Mouse (Mus musculus): ENCODE results near the gene Dusp5. TPM values are rescaled to one million over a fixed set of nuclear protein-coding genes. Genes with fewer than 3 reads are reported as not detected.

Gene Dusp5
- polyA plus RNA-seq, 1 experiment from 2014 or later: 3.0 TPM

DNA sequence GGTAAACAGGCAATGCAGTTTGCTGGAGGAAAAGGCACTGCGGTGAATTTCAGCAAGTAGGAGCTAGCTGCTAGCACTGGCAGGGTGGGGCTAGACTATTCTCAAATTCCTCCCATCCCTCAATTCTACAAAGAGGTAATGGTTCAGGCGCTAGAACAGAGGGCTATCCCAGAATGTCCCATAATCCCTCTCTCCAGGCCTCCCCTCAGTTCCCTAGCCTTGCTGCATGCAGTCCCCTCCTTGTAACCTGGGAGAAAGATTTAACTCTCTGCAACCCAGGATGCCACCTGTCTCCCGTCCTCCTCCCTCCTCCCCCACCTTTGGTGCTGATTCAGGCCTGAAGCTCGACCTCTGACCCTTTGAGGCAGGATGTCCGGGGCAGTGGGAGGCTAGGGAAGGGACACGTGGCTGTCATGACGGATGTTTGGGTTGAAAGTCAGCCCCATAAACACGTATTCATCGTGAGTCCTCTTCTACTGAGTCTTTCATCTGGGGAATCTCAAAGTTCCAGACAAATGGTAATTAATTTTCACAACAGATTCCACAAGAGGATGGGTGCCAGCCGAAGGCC, 23.4 kb downstream of the Dusp5 start:
- Histone ChIP-seq H3K4me2 (replicated peaks) (no peak overlapping the region), H3K27me3 (ENCODE audit: control insufficient read depth, insufficient read depth, low read length) (no peaks in the 10 kb centered on the region), H3K27ac (no peak overlapping the region), H3K36me3 (replicated peaks; ENCODE audit: control insufficient read depth, insufficient read depth) (no peaks in the 10 kb centered on the region), H3K9me3 (ENCODE audit: control insufficient read depth, low read length) (no peaks in the 10 kb centered on the region), H3K9ac (no peak overlapping the region), H3K4me3 (replicated peaks; ENCODE audit: low read length) (no peak overlapping the region), H3K4me1 (replicated peaks; ENCODE audit: control insufficient read depth, insufficient read depth, low read length) (peaks cover 7% of the 10 kb centered on the region; the same call in 1 of the 2 replicates)
- DNase-seq (ENCODE audit: low spot score) (no peak), ATAC-seq (ENCODE audit: low FRiP score) (no peak)
- 33% methylated on average over 10 of the region's 10 CpGs for WGBS

- Histone ChIP-seq H3K4me3 (replicated peaks; ENCODE audit: low read length) (no peak overlapping the region), H3K27ac (no peak overlapping the region), H3K27me3 (ENCODE audit: control insufficient read depth, insufficient read depth, low read length) (no peaks in the 10 kb centered on the region), H3K36me3 (replicated peaks; ENCODE audit: control insufficient read depth, insufficient read depth) (no peaks in the 10 kb centered on the region), H3K4me2 (replicated peaks) (no peak overlapping the region), H3K9me3 (ENCODE audit: control insufficient read depth, low read length) (no peaks in the 10 kb centered on the region), H3K9ac (no peak overlapping the region), H3K4me1 (replicated peaks; ENCODE audit: control insufficient read depth, insufficient read depth, low read length) (0 out of 2 replicates have a peak, but pooled peaks cover 7% of the 10 kb centered on the region)
- DNase-seq (ENCODE audit: low spot score) (no peak), ATAC-seq (ENCODE audit: low FRiP score) (no peak)
- 57% methylated on average over 6 of the region's 6 CpGs for WGBS
Observed at GRCm38 (mm10) chr19:53552795-53553194, 23.9 kb downstream of the Dusp5 start.

GRCm38 (mm10) chr19:53554402-53554801, 25.5 kb downstream of the Dusp5 start:
- 88% methylated on average over 11 of the region's 11 CpGs for WGBS
- Histone ChIP-seq H3K9me3 (ENCODE audit: control insufficient read depth, low read length) (no peaks in the 10 kb centered on the region), H3K4me3 (replicated peaks; ENCODE audit: low read length) (no peak overlapping the region), H3K9ac (no peak overlapping the region), H3K27ac (no peak overlapping the region), H3K4me2 (replicated peaks) (no peak overlapping the region), H3K36me3 (replicated peaks; ENCODE audit: control insufficient read depth, insufficient read depth) (no peaks in the 10 kb centered on the region), H3K4me1 (replicated peaks; ENCODE audit: control insufficient read depth, insufficient read depth, low read length) (0 out of 2 replicates have a peak, but pooled peaks cover 7% of the 10 kb centered on the region), H3K27me3 (ENCODE audit: control insufficient read depth, insufficient read depth, low read length) (no peaks in the 10 kb centered on the region)
- no peak for ATAC-seq (ENCODE audit: low FRiP score)
- no peak for DNase-seq (ENCODE audit: low spot score)

DNA sequence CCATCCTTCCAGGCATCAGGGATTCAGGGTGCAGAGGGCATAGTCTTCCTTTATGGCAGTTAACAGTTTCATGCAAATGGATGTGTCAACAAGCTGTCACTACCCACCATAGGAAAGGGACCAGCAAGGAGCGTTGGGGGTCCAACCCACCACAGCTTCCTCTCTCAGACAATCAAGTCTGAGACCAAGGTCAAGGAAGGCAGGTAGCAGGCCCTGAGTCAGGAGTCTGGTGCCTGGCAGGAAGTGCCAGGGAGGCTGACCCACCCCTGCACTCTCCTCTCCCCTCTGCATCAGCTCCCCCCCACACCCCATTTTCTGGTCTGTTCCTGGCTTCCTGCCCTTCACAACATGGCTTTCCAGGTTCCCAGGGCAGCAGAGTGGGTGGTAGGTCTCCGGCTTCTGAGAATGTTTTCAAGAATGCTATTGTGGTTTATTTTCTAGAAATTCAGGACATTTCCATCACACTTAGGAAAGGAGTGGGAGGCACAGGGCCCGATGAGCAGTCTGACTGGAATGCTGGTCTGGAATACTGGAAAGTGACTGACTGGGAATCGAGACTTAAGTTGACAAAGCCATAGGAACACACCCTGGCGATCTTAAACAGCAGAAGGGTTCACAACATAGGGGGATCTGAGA, 26.2 kb downstream of the Dusp5 start:
- Histone ChIP-seq H3K27ac (no peak overlapping the region), H3K27me3 (ENCODE audit: control insufficient read depth, insufficient read depth, low read length) (no peaks in the 10 kb centered on the region), H3K4me1 (replicated peaks; ENCODE audit: control insufficient read depth, insufficient read depth, low read length) (0 out of 2 replicates have a peak, but pooled peaks cover 7% of the 10 kb centered on the region), H3K4me3 (replicated peaks; ENCODE audit: low read length) (no peak overlapping the region), H3K36me3 (replicated peaks; ENCODE audit: control insufficient read depth, insufficient read depth) (no peaks in the 10 kb centered on the region), H3K9ac (no peak overlapping the region), H3K4me2 (replicated peaks) (no peak overlapping the region), H3K9me3 (ENCODE audit: control insufficient read depth, low read length) (no peaks in the 10 kb centered on the region)
- DNase-seq (ENCODE audit: low spot score) (no peak), ATAC-seq (ENCODE audit: low FRiP score) (no peak)
- WGBS: 81% methylated on average over 5 of the region's 5 CpGs

DNA sequence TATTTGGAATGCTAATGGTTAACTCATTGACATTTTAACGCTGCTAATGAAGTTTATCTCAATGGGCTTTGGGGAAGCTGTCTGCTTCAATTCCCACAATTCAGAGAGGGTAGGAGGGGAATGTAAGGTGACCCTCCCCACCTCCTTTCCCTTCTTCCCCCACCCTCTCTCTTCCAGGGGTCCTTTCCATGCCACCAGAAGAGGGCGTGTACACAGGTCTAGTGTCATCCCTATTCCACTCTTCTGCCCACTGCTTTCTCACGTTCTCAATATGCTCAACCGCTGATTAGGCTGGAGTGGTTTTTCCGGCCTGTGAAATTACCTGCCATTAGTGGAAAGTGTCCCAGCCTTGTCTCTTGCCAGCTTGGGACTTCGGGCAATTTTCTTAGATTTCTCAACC, 27.9 kb downstream of the Dusp5 start:
- Histone ChIP-seq H3K27me3 (ENCODE audit: control insufficient read depth, insufficient read depth, low read length) (no peaks in the 10 kb centered on the region), H3K4me2 (replicated peaks) (peak overlapping the region; percentile 36), H3K9me3 (ENCODE audit: control insufficient read depth, low read length) (no peaks in the 10 kb centered on the region), H3K36me3 (replicated peaks; ENCODE audit: control insufficient read depth, insufficient read depth) (no peaks in the 10 kb centered on the region), H3K4me3 (replicated peaks; ENCODE audit: low read length) (no peak overlapping the region), H3K9ac (no peak overlapping the region), H3K27ac (no peak overlapping the region), H3K4me1 (replicated peaks; ENCODE audit: control insufficient read depth, insufficient read depth, low read length) (0 out of 2 replicates have a peak, but pooled peaks cover 7% of the 10 kb centered on the region)
- DNase-seq (ENCODE audit: low spot score) (no peak), ATAC-seq (ENCODE audit: low FRiP score) (no peak)
- 41% methylated on average over 6 of the region's 6 CpGs for WGBS

- 0 out of 2 replicates have a peak, but pooled peaks cover 7% of the 10 kb centered on the region for H3K4me1 ChIP-seq (replicated peaks; ENCODE audit: control insufficient read depth, insufficient read depth, low read length)
- no peak overlapping the region for H3K9ac ChIP-seq
- no peaks in the 10 kb centered on the region for H3K27me3 ChIP-seq (ENCODE audit: control insufficient read depth, insufficient read depth, low read length)
- peak overlapping the region; percentile 36 for H3K4me2 ChIP-seq (replicated peaks)
- no peak for ATAC-seq (ENCODE audit: low FRiP score)
- no peak overlapping the region for H3K27ac ChIP-seq
- WGBS: 34% methylated on average over 20 of the region's 20 CpGs
- no peak overlapping the region for H3K4me3 ChIP-seq (replicated peaks; ENCODE audit: low read length)
- no peaks in the 10 kb centered on the region for H3K36me3 ChIP-seq (replicated peaks; ENCODE audit: control insufficient read depth, insufficient read depth)
- no peak for DNase-seq (ENCODE audit: low spot score)
- H3K9me3 ChIP-seq (ENCODE audit: control insufficient read depth, low read length): no peaks in the 10 kb centered on the region
Observed at GRCm38 (mm10) chr19:53557267-53557936, 28.5 kb downstream of the Dusp5 start.

DNA sequence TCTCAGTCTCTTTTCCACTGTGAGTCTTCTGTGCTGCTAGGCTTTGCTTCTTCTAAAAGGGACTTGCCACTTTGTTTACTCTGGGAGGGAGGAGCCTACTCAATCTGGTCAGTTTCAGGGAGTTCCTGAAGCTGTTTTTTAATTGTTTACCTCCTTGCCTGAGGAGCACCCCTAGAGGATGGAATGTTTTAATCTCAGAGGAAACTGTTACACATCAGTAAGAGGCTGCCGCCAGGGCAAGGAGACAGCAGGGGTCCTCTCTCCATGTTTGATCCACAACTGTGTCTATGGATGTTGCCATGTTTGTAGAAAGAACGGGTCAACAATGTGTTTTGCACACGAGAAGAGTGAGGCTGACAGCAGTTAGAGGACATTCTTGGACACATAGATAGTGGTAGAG, 31.5 kb downstream of the Dusp5 start:
- no peak overlapping the region for H3K9ac ChIP-seq
- H3K9me3 ChIP-seq (ENCODE audit: control insufficient read depth, low read length): no peaks in the 10 kb centered on the region
- H3K4me2 ChIP-seq (replicated peaks): no peak overlapping the region
- H3K27ac ChIP-seq: no peak overlapping the region
- no peak for ATAC-seq (ENCODE audit: low FRiP score)
- no peaks in the 10 kb centered on the region for H3K36me3 ChIP-seq (replicated peaks; ENCODE audit: control insufficient read depth, insufficient read depth)
- no peak overlapping the region for H3K4me3 ChIP-seq (replicated peaks; ENCODE audit: low read length)
- 0 out of 2 replicates have a peak, but pooled peaks cover 7% of the 10 kb centered on the region for H3K4me1 ChIP-seq (replicated peaks; ENCODE audit: control insufficient read depth, insufficient read depth, low read length)
- WGBS: 81% methylated on average over 3 of the region's 3 CpGs
- no peak for DNase-seq (ENCODE audit: low spot score)
- no peaks in the 10 kb centered on the region for H3K27me3 ChIP-seq (ENCODE audit: control insufficient read depth, insufficient read depth, low read length)

DNA sequence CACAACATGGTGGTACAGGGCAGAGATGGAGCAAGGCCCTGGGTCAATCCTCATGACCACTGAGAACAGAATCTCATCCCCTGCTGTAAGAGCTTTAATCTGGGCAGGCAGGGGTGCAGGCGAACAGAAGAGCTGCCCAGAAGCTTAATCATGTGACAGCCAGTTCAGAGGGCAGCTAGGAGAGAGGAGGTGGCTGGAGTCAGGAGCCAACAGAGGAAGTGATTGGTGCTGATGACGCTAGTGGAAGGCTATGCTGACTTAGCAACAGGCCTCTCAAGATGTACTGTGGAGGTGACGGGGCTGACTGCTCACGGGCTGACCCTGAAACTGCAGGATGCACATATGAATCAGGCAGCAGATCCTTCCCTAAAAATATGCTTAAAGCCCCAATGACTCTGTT, 35.3 kb downstream of the Dusp5 start:
- 57% methylated on average over 4 of the region's 4 CpGs for WGBS
- no peak overlapping the region for H3K4me3 ChIP-seq (replicated peaks; ENCODE audit: low read length)
- no peaks in the 10 kb centered on the region for H3K27me3 ChIP-seq (ENCODE audit: control insufficient read depth, insufficient read depth, low read length)
- no peak overlapping the region for H3K27ac ChIP-seq
- H3K36me3 ChIP-seq (replicated peaks; ENCODE audit: control insufficient read depth, insufficient read depth): no peaks in the 10 kb centered on the region
- ATAC-seq (ENCODE audit: low FRiP score) (no peak), DNase-seq (ENCODE audit: low spot score) (no peak)
- no peak overlapping the region for H3K9ac ChIP-seq
- H3K9me3 ChIP-seq (ENCODE audit: control insufficient read depth, low read length): no peaks in the 10 kb centered on the region
- H3K4me1 ChIP-seq (replicated peaks; ENCODE audit: control insufficient read depth, insufficient read depth, low read length): no peaks in the 10 kb centered on the region
- no peak overlapping the region for H3K4me2 ChIP-seq (replicated peaks)

GRCm38 (mm10) chr19:53565565-53566277, 36.8 kb downstream of the Dusp5 start:
- WGBS: 95% methylated on average over 14 of the region's 14 CpGs

More at GRCm38 (mm10) chr19:53565565-53566277, 36.8 kb downstream of the Dusp5 start:
- no peak for DNase-seq (ENCODE audit: low spot score)
- Histone ChIP-seq H3K27me3 (ENCODE audit: control insufficient read depth, insufficient read depth, low read length) (no peaks in the 10 kb centered on the region), H3K27ac (no peak overlapping the region), H3K4me2 (replicated peaks) (no peak overlapping the region), H3K9ac (no peak overlapping the region), H3K4me3 (replicated peaks; ENCODE audit: low read length) (no peak overlapping the region), H3K9me3 (ENCODE audit: control insufficient read depth, low read length) (no peaks in the 10 kb centered on the region), H3K4me1 (replicated peaks; ENCODE audit: control insufficient read depth, insufficient read depth, low read length) (no peaks in the 10 kb centered on the region), H3K36me3 (replicated peaks; ENCODE audit: control insufficient read depth, insufficient read depth) (no peaks in the 10 kb centered on the region)
- no peak for ATAC-seq (ENCODE audit: low FRiP score)
